Mouse (Mus musculus) liver, embryonic 11.5 days (tissue): Measurements from ENCODE around the gene Stard10. TPM values are rescaled to one million over a fixed set of nuclear protein-coding genes. Genes with fewer than 3 reads are reported as not detected.

Source experiments
- ATAC-seq: fragments of 200-750 bp; cut with Nextera tagmentation; replicated peaks from 2 replicates; pipeline ENCODE4 v1.8.0; 2017; ENCODE audit warnings: moderate number of reproducible peaks, mild to moderate bottlenecking, moderate TSS enrichment, moderate library complexity; ENCODE audit not compliant: low FRiP score
- DNase-seq: peaks from one replicate; pipeline ENCODE4 v3.0.0-alpha.2; 2017; ENCODE audit warnings: low spot score
- H3K27ac ChIP-seq: fragments of 300-500 bp; sonication (generic); 2 replicates; pipeline ENCODE4 v1.5.1; 2014; ENCODE audit warnings: mild to moderate bottlenecking, low read depth, low read length, control low read depth
- H3K27me3 ChIP-seq: fragments of 300-500 bp; sonication (generic); replicated peaks from 2 replicates; pipeline ENCODE4 v1.6.1; 2014; ENCODE audit warnings: low read length, mixed read lengths; ENCODE audit not compliant: control insufficient read depth, insufficient read depth
- H3K36me3 ChIP-seq: fragments of 300-500 bp; sonication (generic); 2 replicates; pipeline ENCODE4 v1.6.1; 2014; ENCODE audit warnings: mild to moderate bottlenecking, low read length, moderate library complexity, mixed read lengths; ENCODE audit not compliant: control insufficient read depth, insufficient read depth
- H3K4me1 ChIP-seq: fragments of 300-500 bp; sonication (generic); replicated peaks from 2 replicates; pipeline ENCODE4 v1.6.1; 2014; ENCODE audit warnings: low read length, mixed read lengths; ENCODE audit not compliant: control insufficient read depth, insufficient read depth
- H3K4me2 ChIP-seq: fragments of 300-500 bp; sonication (generic); 2 replicates; pipeline ENCODE4 v1.6.1; 2014; ENCODE audit warnings: mild to moderate bottlenecking, control low read depth, moderate library complexity
- H3K4me3 ChIP-seq: fragments of 300-500 bp; sonication (generic); 2 replicates; pipeline ENCODE4 v1.5.1; 2014; ENCODE audit warnings: low read depth, low read length, control low read depth
- H3K9ac ChIP-seq: fragments of 300-500 bp; sonication (generic); 2 replicates; pipeline ENCODE4 v1.6.1; 2014; ENCODE audit warnings: low read depth, low read length, control low read depth
- H3K9me3 ChIP-seq: fragments of 300-500 bp; sonication (generic); 2 replicates; pipeline ENCODE4 v1.6.1; 2016; ENCODE audit warnings: low read length, inconsistent platforms, mixed read lengths; ENCODE audit not compliant: control insufficient read depth
- WGBS: fragments of 180-500 bp; shearing (Covaris S2); extraction: QIAGEN DNeasy Blood & Tissue Kit; methylation state at CpG from one replicate; pipeline ENCODE4 v1.1.7; 2014; 5-methylcytosine and 5-hydroxymethylcytosine counted together
- polyA plus RNA-seq: library from polyadenylated mRNA; unstranded; fragments of >200 nt; fragmentation: Nextera tagmentation; extraction: Ambion mirVana; gene quantifications from 2 replicates; pipeline ENCODE4 v1.2.1, GENCODE M21; 2014

Stard10 gene
- polyA plus RNA-seq, 1 experiment from 2014 or later = 93.9 TPM

- H3K27ac ChIP-seq = no peak overlapping the region
- H3K4me2 ChIP-seq = peak overlapping the region; percentile 61
- ATAC-seq = peak; percentile 55
- peak; percentile 69 for DNase-seq
- peaks cover 22% of the 10 kb centered on the region for H3K4me1 ChIP-seq
- H3K9ac ChIP-seq = no peak overlapping the region
- WGBS = 13% methylated on average over 35 of the region's 35 CpGs
- H3K27me3 ChIP-seq = peaks cover 12% of the 10 kb centered on the region
- H3K36me3 ChIP-seq = no peaks in the 10 kb centered on the region
- H3K9me3 ChIP-seq = no peaks in the 10 kb centered on the region
- H3K4me3 ChIP-seq = peak overlapping the region; percentile 31
These were observed 20.4 kb upstream of the Stard10 start for GRCm38 (mm10) chr7:101296252-101297022.

- WGBS = 34% methylated on average over 8 of the region's 8 CpGs
- no peak for ATAC-seq
- peaks cover 23% of the 10 kb centered on the region for H3K4me1 ChIP-seq
- DNase-seq = no peak
- peak overlapping the region; percentile 31 for H3K4me3 ChIP-seq
- peaks cover 12% of the 10 kb centered on the region for H3K27me3 ChIP-seq
- peak overlapping the region; percentile 61 for H3K4me2 ChIP-seq
- H3K27ac ChIP-seq = no peak overlapping the region
- no peak overlapping the region for H3K9ac ChIP-seq
- no peaks in the 10 kb centered on the region for H3K36me3 ChIP-seq
- no peaks in the 10 kb centered on the region for H3K9me3 ChIP-seq
These were observed 19.9 kb upstream of the Stard10 start for GRCm38 (mm10) chr7:101297023-101297405.

- Histone ChIP-seq H3K27ac (no peak overlapping the region), H3K4me3 (no peak overlapping the region), H3K4me2 (no peak overlapping the region), H3K36me3 (no peaks in the 10 kb centered on the region), H3K4me1 (peaks cover 29% of the 10 kb centered on the region), H3K27me3 (peaks cover 12% of the 10 kb centered on the region), H3K9ac (no peak overlapping the region), H3K9me3 (no peaks in the 10 kb centered on the region)
- WGBS = 84% methylated on average over 3 of the region's 3 CpGs
- no peak for DNase-seq
- no peak for ATAC-seq
These were observed 18.5 kb upstream of the Stard10 start for GRCm38 (mm10) chr7:101298375-101298774.

GRCm38 (mm10) chr7:101301361-101301880 is 15.5 kb upstream of the Stard10 start:
- Histone ChIP-seq H3K27ac (no peak overlapping the region), H3K4me3 (peak overlapping the region; percentile 74), H3K36me3 (no peaks in the 10 kb centered on the region), H3K4me1 (peaks cover 26% of the 10 kb centered on the region), H3K27me3 (peaks cover 9% of the 10 kb centered on the region), H3K9ac (peak overlapping the region; percentile 66), H3K9me3 (no peaks in the 10 kb centered on the region), H3K4me2 (peak overlapping the region; percentile 97)
- 3% methylated on average over 30 of the region's 30 CpGs for WGBS
- DNase-seq = no peak
- ATAC-seq = peak; percentile 3

GRCm38 (mm10) chr7:101301881-101302456 is 14.9 kb upstream of the Stard10 start, which contains the start of gene Atg16l2:
Gene Atg16l2 (minus strand): TSS chr7:101302251.
- H3K4me1 ChIP-seq = peaks cover 21% of the 10 kb centered on the region

GRCm38 (mm10) chr7:101302691-101303090 is 14.2 kb upstream of the Stard10 start:
- ATAC-seq = no peak
- no peak for DNase-seq
- Histone ChIP-seq H3K27ac (no peak overlapping the region), H3K36me3 (no peaks in the 10 kb centered on the region), H3K9ac (peak overlapping the region; percentile 66; the same call in 1 of the 2 replicates), H3K4me2 (peak overlapping the region; percentile 97), H3K4me1 (peaks cover 19% of the 10 kb centered on the region), H3K4me3 (peak overlapping the region; percentile 74), H3K27me3 (peaks cover 7% of the 10 kb centered on the region), H3K9me3 (no peaks in the 10 kb centered on the region)
- 34% methylated on average over 7 of the region's 7 CpGs for WGBS

More at GRCm38 (mm10) chr7:101301881-101302456, 14.9 kb upstream of the Stard10 start, which contains the start of gene Atg16l2:
- under 1% methylated on average over 39 of the region's 39 CpGs for WGBS
- H3K27me3 ChIP-seq = peaks cover 9% of the 10 kb centered on the region
- peak within 1 kb of the TSS; percentile 74 for H3K4me3 ChIP-seq
- DNase-seq (peak; percentile 88), ATAC-seq (peak; percentile 90)
- H3K36me3 ChIP-seq = no peaks in the 10 kb centered on the region
- H3K9me3 ChIP-seq = no peaks in the 10 kb centered on the region
- H3K9ac ChIP-seq = peak within 1 kb of the TSS; percentile 66
- H3K27ac ChIP-seq = no peak within 1 kb of the TSS
- peak within 1 kb of the TSS; percentile 97 for H3K4me2 ChIP-seq

- no peak for ATAC-seq
- H3K36me3 ChIP-seq = no peaks in the 10 kb centered on the region
- no peak overlapping the region for H3K9ac ChIP-seq
- H3K4me3 ChIP-seq = no peak overlapping the region
- WGBS = 37% methylated on average over 2 of the region's 2 CpGs
- no peak for DNase-seq
- H3K9me3 ChIP-seq = no peaks in the 10 kb centered on the region
- no peak overlapping the region for H3K27ac ChIP-seq
- H3K27me3 ChIP-seq = no peaks in the 10 kb centered on the region
- no peak overlapping the region for H3K4me2 ChIP-seq
- peaks cover 7% of the 10 kb centered on the region; the same call in 1 of the 2 replicates for H3K4me1 ChIP-seq
These were observed 10.0 kb upstream of the Stard10 start for GRCm38 (mm10) chr7:101306841-101307240.

- 41% methylated on average over 5 of the region's 5 CpGs for WGBS
These were observed 6.9 kb upstream of the Stard10 start for GRCm38 (mm10) chr7:101309985-101310326.

More at GRCm38 (mm10) chr7:101309985-101310326, 6.9 kb upstream of the Stard10 start:
- H3K36me3 ChIP-seq = no peaks in the 10 kb centered on the region
- H3K27me3 ChIP-seq = no peaks in the 10 kb centered on the region
- H3K9me3 ChIP-seq = no peaks in the 10 kb centered on the region
- H3K9ac ChIP-seq = peak overlapping the region; percentile 74
- DNase-seq (no peak), ATAC-seq (no peak; the same call in 1 of the 2 replicates)
- peak overlapping the region; percentile 67 for H3K4me2 ChIP-seq
- H3K4me1 ChIP-seq = peaks cover 1% of the 10 kb centered on the region; the same call in 1 of the 2 replicates
- H3K4me3 ChIP-seq = peak overlapping the region; percentile 58
- peak overlapping the region; percentile 68 for H3K27ac ChIP-seq
